Mouse (Mus musculus): ENCODE data around the gene Mybphl. TPM values are rescaled to one million over a fixed set of nuclear protein-coding genes. Genes with fewer than 3 reads are reported as not detected.

Gene Mybphl
- total RNA-seq, 2 experiments from 2014 or later, result 1.0 TPM; not detected in 1

- TF ChIP-seq CTCF (IDR thresholded peaks at IDR 0.05), result no peak
- intact Hi-C loops (cut with DNase I), result no loop called here
- no peak for DNase-seq (ENCODE audit: extremely low spot score in 1 of 2, low spot score in 2 of 2)
- Histone ChIP-seq H3K27ac (no peak overlapping the region), H3K4me3 (no peak overlapping the region)
Measured at GRCm38 (mm10) chr3:108372691-108373090, 8.0 kb downstream of the Mybphl start.

DNA sequence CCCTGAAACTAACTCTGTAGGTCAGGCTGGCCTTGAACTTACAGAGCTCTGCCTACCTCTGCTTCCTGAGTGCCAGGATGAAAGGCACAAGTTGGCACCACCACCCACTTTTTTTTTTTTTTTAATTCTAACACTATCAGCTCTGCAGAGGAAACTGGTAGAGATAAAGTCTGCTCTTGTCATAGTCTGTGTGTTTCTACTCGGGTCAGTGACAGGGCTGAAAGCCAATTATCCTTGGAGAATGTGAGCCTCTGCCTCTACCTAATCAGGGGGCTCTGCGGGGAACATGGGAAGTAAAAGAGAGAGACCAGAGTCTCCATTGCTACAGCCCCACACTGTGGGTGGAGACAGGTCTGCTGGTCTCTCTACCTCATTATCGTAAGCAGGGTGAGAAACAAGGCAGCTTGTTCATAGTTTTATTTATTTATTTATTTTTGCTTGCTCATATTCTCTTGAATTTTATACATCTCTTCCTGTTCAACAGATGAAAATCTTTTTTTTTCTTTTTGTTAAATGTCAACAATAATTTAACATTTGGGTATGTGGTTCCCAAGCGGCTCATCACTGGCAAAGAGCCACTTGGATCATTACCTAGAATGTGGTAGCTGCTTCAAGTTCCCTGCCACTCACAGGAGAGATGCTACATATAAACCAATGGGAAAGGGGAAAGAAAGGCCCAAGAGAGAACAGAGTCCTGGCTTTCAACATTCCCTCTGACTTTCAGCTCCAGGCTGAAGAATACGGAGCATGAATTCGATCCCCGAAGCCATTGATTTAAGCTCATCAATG, 14.4 kb downstream of the Mybphl start:
- Histone ChIP-seq H3K4me3 (no peak overlapping the region), H3K27ac (peak overlapping the region; percentile 49)
- intact Hi-C loops (cut with DNase I), result no loop called here
- DNase-seq (ENCODE audit: extremely low spot score in 1 of 2, low spot score in 2 of 2), result no peak
- TF ChIP-seq CTCF (IDR thresholded peaks at IDR 0.05), result no peak

DNA sequence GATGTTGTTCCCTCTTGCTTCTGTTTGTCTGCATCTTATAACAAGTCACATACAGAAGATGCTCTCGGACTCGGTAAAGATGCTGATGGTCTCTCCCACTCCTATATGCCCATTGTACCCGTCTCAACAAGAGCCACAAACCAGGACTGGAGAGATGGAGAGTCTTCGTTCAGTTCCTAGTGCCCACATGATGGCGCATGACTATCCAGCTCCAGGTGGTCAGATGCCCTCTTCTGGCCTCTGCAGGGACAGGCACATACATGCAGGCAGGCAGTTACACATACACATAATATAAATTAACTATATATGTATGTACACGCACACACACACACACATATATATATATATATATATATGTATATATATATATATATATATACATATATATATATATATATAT, 16.0 kb downstream of the Mybphl start:
- peak; percentile 5 for TF ChIP-seq CTCF (IDR thresholded peaks at IDR 0.05)
- no peak for DNase-seq (ENCODE audit: extremely low spot score in 1 of 2, low spot score in 2 of 2)
- H3K27ac ChIP-seq, result peak overlapping the region; percentile 50
- intact Hi-C loops (cut with DNase I), result loop anchor here (5.0 kb wide), 1 partner anchor 83 kb away; no protein-coding TSS in a partner anchor
- no peak overlapping the region for H3K4me3 ChIP-seq

- DNase-seq (ENCODE audit: extremely low spot score in 1 of 2, low spot score in 2 of 2), result no peak
- intact Hi-C loops (cut with DNase I), result loop anchor here (2.0 to 5.0 kb wide), 2 partner anchors 23 to 85 kb away; no protein-coding TSS in a partner anchor
- H3K27ac ChIP-seq, result peak overlapping the region; percentile 84
- 0 out of 2 replicates have a peak overlapping the region, but pooled peaks have one; percentile 0 for H3K4me3 ChIP-seq
- no peak for TF ChIP-seq CTCF (IDR thresholded peaks at IDR 0.05)
Measured at GRCm38 (mm10) chr3:108381945-108382875, 17.5 kb downstream of the Mybphl start.

DNA sequence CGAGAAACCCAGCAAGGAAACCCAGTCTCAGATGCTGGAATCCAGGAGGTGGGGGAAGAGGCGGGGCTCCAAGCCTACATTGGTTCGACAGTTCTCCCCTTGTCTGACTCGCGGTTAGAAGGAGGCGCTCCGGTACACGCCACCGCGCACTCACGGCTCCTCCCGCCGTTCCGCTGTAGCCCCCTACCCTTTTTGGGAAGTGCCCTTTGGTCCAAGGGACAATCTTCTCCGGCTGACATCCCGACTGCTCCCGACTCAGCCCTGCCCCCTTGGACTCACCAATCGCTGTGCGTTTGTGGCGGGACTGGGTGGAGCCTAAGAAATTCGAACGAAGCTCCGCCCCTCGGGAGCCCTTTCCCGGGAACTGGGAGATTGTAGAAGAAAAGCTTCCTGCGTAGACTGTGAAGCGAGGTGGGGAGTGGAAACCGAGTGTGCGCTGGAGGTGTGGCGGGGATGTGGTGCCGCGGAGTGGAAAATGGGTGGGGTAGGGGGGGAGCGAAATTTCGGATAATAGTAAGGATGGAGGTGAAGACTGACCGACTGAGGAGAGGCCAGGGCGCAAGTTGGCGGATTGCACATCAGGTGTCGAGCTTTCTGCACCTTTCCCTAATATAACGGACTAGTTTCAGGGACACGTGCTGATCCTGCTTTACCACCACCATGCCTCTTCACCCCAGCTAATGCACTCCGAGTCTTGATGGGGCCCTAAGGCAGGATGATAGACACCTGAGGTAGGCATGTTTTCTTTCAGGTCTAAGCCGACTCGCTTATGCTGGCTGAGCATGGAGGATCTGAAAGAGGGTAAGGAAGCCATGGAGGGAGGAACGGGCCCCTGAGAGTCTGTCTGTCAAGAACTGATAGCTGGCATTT, 19.0 kb downstream of the Mybphl start, which contains the start of gene Psrc1:
Gene Psrc1, plus strand, starts transcription at position 355 of the 870 bp plus-strand sequence.
- peak within 1 kb of the TSS; percentile 84 for H3K27ac ChIP-seq
- intact Hi-C loops (cut with DNase I), result loop anchor here (2.0 to 5.0 kb wide), 2 partner anchors 25 to 86 kb away; no protein-coding TSS in a partner anchor
- no peak for TF ChIP-seq CTCF (IDR thresholded peaks at IDR 0.05)
- H3K4me3 ChIP-seq, result peak within 1 kb of the TSS; percentile 65
- DNase-seq (ENCODE audit: extremely low spot score in 1 of 2, low spot score in 2 of 2), result peak; percentile 82 to 84

DNA sequence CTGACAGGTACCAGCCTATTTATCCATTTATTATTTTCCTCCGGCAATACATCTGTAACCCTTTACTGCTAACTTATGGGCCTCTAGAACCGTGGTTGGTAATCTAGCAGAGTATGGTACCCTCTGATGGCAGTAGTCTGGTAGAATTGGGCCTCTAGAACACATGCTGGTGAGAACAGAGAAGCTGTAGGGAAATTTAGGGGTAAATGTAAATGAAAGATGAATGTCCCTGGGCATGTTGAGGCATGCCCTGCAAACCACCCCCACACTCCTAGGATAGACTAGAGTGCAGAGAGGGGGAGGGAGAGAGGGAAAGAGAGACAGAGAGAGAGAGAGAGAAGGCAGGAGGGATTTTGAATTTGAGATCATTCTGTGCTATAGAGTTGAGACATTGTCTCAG, 19.7 kb downstream of the Mybphl start:
- Histone ChIP-seq H3K27ac (peak overlapping the region; percentile 82), H3K4me3 (peak overlapping the region; percentile 65)
- intact Hi-C loops (cut with DNase I), result loop anchor here (5.0 kb wide), 1 partner anchor 87 kb away; no protein-coding TSS in a partner anchor
- no peak for DNase-seq (ENCODE audit: extremely low spot score in 1 of 2, low spot score in 2 of 2)
- TF ChIP-seq CTCF (IDR thresholded peaks at IDR 0.05), result no peak

DNA sequence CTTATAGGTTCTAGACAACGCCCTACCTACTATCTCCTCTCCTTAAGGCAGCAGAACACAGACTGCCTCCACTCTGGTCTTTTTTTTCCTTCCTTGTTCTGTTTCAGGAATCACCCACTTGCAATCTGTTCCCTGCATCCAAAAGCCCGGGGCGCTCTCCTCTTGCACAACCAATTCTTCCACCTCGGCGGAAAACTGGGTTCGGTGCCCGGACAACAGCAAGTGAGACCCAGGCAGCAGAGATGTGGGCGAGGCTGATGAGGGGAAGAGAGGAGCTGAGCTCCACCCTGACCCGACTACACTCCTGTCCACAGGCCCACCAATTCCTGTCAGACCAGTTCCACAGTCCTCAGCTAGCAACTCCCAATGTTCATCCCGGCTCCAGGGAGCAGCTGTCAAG, 21.5 kb downstream of the Mybphl start:
- DNase-seq (ENCODE audit: extremely low spot score in 1 of 2, low spot score in 2 of 2), result peak; percentile 53 to 76
- intact Hi-C loops (cut with DNase I), result loop anchor here (5.0 kb wide), 1 partner anchor 219 kb away; no protein-coding TSS in a partner anchor
- Histone ChIP-seq H3K4me3 (no peak overlapping the region), H3K27ac (peak overlapping the region; percentile 83)
- no peak for TF ChIP-seq CTCF (IDR thresholded peaks at IDR 0.05)

- peak overlapping the region; percentile 58 for H3K27ac ChIP-seq
Measured at GRCm38 (mm10) chr3:108389111-108389545, 24.4 kb downstream of the Mybphl start.

DNA sequence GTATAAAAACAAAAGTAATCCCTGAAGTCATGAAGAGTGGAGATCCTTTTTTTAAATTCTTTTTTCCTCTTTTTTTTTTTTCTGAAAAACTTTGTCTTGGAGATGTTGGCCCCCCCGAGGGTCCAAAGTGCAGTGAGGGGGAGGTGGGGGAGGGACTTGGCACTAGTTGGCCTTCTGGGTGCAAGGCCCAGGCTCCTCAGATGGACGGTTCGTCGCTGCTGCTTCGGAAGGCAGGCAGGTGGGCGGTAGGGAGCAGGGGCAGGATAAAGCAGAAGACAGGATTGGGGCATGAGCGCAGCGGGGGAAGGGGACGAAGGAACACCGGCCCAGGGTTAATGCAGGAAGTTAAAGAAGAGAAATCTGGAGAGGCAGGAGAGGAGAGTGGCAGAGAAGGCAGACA, 27.6 kb downstream of the Mybphl start:
- DNase-seq (ENCODE audit: extremely low spot score in 1 of 2, low spot score in 2 of 2), result no peak
- TF ChIP-seq CTCF (IDR thresholded peaks at IDR 0.05), result no peak
- H3K4me3 ChIP-seq, result no peak overlapping the region
- H3K27ac ChIP-seq, result no peak overlapping the region
- intact Hi-C loops (cut with DNase I), result no loop called here

More at GRCm38 (mm10) chr3:108389111-108389545, 24.4 kb downstream of the Mybphl start:
- no peak overlapping the region for H3K4me3 ChIP-seq
- TF ChIP-seq CTCF (IDR thresholded peaks at IDR 0.05), result peak; percentile 99
- DNase-seq (ENCODE audit: extremely low spot score in 1 of 2, low spot score in 2 of 2), result peak; percentile 93 to 98
- intact Hi-C loops (cut with DNase I), result loop anchor here (1.0 to 5.0 kb wide), 2 partner anchors 106 to 222 kb away; no protein-coding TSS in a partner anchor

- no peak for TF ChIP-seq CTCF (IDR thresholded peaks at IDR 0.05)
- H3K27ac ChIP-seq, result no peak overlapping the region
- DNase-seq (ENCODE audit: extremely low spot score in 1 of 2, low spot score in 2 of 2), result no peak
- intact Hi-C loops (cut with DNase I), result no loop called here
- no peak overlapping the region for H3K4me3 ChIP-seq
Measured at GRCm38 (mm10) chr3:108392793-108393192, 28.1 kb downstream of the Mybphl start.
